Mouse (Mus musculus) ES-E14 (cell line): Measurements from ENCODE around the gene Ntm.

ENCODE experiments used
- HCFC1 ChIP-seq: IDR thresholded peaks from 2 replicates; pipeline ENCODE4 v1.6.1; 2012; ENCODE audit warnings: low read length, inconsistent platforms, borderline replicate concordance; ENCODE audit not compliant: insufficient read depth
- MAFK ChIP-seq: IDR thresholded peaks from 2 replicates; pipeline ENCODE4 v1.6.1; 2014; ENCODE audit warnings: mild to moderate bottlenecking, low read depth, low read length, inconsistent platforms; ENCODE audit not compliant: insufficient read depth
- ZC3H11A ChIP-seq: IDR thresholded peaks from 2 replicates; pipeline ENCODE4 v1.6.1; 2012; ENCODE audit warnings: low read depth, mild to moderate bottlenecking, inconsistent platforms, low read length, borderline replicate concordance
- ZNF384 ChIP-seq: IDR thresholded peaks from 2 replicates; pipeline ENCODE4 v1.6.1; 2012; ENCODE audit warnings: low read depth, low read length, inconsistent platforms

DNA sequence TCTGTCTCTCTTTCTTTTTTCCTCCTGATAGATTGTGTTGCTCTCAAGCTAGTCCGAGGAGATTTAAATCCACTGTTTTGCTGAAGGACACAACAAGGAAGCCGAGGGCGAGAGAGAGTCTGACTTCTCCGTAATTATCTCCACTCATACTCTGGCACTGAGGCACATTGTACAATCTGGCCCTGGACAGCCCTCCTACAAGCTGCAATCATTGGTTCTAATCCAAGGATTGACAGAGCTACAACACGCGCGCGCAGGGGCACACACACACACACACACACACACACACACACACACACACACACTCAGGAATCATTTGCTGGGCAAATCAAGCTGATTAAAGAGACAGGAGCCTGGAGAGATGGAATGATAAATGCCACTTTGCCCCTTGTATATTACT lies at the start of gene Ntm:
- TF ChIP-seq MAFK (no peak), HCFC1 (no peak), ZC3H11A (no peak), ZNF384 (no peak)
